Mouse (Mus musculus) heart, adult 18-20 months (tissue): ENCODE measurements around the gene Fam206a. TPM values are rescaled to one million over a fixed set of nuclear protein-coding genes. Genes with fewer than 3 reads are reported as not detected.
A peak's percentile ranks its signal among the peaks of the same experiment; 100 is the strongest.

Experiments
- DNase-seq, 2 experiments: peaks; one replicate each; pipeline ENCODE4 v3.0.0; 2021 to 2022; ENCODE audit warnings: mixed read lengths in 1 of 2
- total RNA-seq, 2 experiments: library from RNA; stranded (reverse); gene quantifications; 2 replicates each; pipeline ENCODE4 v1.2.3; 2021

Fam206a gene
- total RNA-seq, 2 experiments from 2014 or later, result 1.8 to 1.9 TPM

DNA sequence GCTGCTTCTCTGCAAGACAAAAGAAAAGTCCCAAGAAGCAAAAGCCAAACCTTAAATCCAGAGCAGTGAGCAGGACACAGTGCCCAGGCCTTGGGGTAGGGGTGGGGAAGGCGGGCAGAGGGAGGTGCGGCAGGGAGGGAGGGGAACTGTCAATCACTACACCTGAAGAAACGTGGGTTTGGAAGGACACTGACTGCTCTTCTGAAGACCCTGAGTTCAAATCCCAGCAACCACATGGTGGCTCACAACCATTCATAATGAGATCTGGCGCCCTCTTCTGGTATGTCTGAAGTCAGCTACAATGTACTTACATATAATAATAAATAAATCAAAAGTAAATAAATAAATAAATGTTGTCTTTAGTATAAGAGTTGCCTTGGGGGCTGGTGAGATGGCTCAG, 42.8 kb downstream of the Fam206a start:
- DNase-seq, result no peak

DNA sequence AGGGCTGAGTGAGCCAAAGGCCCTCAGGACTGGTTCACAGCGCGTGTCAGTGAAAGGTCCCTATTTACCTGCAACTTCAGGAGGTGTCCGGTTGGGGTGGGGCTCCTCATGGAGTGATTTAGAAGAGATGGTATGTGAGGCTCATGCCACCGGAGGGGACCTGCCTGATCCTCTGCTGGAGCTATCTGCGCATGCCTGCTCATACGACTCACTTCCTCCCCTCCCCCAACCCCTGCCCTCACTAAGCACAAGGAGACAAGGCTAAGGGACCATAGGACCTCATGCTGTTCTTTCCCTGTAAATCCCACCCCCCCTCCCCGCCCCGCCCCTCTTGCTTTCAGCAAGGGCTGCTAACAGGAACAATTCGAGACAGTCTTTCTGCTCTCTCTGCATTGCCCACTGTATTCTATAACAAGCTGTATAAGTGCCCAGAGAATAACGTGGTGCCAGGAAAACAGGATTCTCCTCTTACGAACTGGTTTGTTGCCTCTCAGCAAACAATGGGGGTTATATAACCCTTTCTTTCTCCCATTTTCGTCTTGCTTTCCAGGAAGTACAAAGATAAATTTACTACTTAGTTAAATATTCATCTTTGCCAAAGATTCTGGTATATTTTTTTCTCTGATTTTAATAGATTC, 43.9 kb downstream of the Fam206a start:
- no peak for DNase-seq

GRCm38 (mm10) chr4:56847400-56847799, 45.3 kb downstream of the Fam206a start:
- no peak for DNase-seq

- no peak for DNase-seq
Measured at GRCm38 (mm10) chr4:56848044-56848443, 45.9 kb downstream of the Fam206a start.

- DNase-seq, result peak; percentile 23 to 27
Measured at GRCm38 (mm10) chr4:56850724-56851123, 48.6 kb downstream of the Fam206a start.

GRCm38 (mm10) chr4:56855935-56856334, 53.8 kb downstream of the Fam206a start:
- no peak for DNase-seq

DNA sequence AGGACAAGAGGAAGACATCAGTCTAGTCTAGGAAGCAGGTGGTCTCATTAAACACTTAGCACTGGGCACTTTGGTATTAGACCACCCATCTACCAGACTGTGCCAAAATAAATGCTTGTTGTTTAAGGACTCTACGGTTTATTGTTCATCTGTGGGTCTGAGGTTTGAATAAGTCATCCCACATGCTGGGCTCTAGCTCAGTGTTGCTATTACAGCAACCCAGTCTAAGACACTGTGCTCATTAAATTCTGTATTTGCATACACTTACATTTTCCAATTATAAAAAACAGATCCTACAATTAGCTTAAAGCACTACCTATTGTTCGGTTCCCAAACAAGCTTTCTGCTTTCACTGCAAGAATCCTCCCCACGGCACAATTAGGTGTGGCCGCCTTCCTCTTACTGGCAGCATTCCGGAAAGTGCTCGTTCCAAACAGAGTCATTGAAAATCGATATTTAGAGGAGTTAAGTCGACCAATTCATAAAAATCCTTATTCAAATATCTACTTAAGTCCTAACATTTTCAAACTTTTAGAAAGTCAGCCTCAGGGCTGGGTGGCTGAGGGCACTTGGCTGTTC, 54.3 kb downstream of the Fam206a start:
- no peak for DNase-seq

DNA sequence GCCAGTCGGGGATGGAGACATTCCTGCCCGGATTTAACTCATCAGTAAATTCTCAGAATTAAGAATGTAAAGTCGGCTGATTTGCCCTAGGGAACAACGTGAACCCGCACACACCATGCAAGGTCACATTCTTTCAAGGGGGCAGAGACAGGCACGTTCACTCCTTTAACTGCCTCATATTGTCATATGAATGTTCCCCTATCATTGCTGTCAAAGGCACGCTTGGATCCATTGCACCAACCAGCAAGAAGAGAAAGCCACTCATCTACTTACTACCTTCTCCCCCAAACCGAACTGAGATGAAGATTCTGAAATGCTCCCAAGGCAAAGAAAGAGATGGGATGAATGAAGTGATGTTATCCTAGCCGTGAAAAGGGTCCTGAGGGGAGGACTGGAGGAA, 56.6 kb downstream of the Fam206a start:
- DNase-seq, result no peak

Other genes with a start within 250 kb of the Fam206a start
- not detected for gene Gm26657, start 62.3 kb upstream of the Fam206a start, total RNA-seq
- gene Actl7b, start 60.9 kb upstream of the Fam206a start, total RNA-seq, result not detected
- not detected for gene Actl7a, start 58.9 kb upstream of the Fam206a start, total RNA-seq
- 10 to 100 TPM; 19.7 to 22.1 TPM for gene Elp1, start within 50 bp of the Fam206a start, total RNA-seq
- 10 to 100 TPM; 24.8 to 37.8 TPM for gene Ctnnal1, start 62.8 kb downstream of the Fam206a start, total RNA-seq
- gene Tmem245, start 145.1 kb downstream of the Fam206a start, total RNA-seq, result 10 to 100 TPM; 81.5 to 86.2 TPM
- gene Frrs1l, start 188.0 kb downstream of the Fam206a start, total RNA-seq, result under 1 TPM in 1 of 2 experiments, not detected in 1; 0.08 TPM